Mouse (Mus musculus): Measurements from ENCODE around the gene Fads3. TPM values are rescaled to one million over a fixed set of nuclear protein-coding genes. Genes with fewer than 3 reads are reported as not detected.
A peak's percentile ranks its signal among the peaks of the same experiment; 100 is the strongest.

Fads3 gene
- polyA plus RNA-seq, 1 experiment from 2014 or later: 17.9 TPM

DNA sequence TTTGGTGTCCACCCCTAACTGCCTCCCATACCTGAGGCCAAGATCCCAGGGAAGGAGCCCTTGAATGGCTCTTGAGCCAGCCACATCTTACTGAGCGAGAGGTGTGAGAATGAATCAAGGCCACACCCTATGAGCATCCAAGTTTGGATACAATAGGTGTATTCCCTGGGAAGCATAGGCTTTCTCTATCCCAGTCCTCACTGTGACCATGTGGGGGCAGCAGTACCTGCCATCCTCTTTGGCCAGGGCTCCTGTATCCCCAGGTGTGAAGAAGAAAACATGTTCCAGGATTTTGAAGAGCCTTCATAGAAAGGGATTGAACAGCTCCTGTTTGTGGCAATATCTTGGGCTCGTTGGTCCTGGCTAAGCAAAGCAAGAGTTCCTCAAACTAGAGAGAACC lies 1.8 kb upstream of the Fads3 start:
- Histone ChIP-seq H3K4me1 (ENCODE audit: control insufficient read depth, insufficient read depth, low read length) (peaks cover 35% of the 10 kb centered on the region), H3K9ac (ENCODE audit: low read depth, low read length) (no peak overlapping the region), H3K4me2 (no peak overlapping the region), H3K27ac (ENCODE audit: low read depth, low read length) (peak overlapping the region; percentile 84), H3K36me3 (ENCODE audit: control insufficient read depth, insufficient read depth, low read length) (no peaks in the 10 kb centered on the region), H3K27me3 (ENCODE audit: control insufficient read depth, insufficient read depth, low read length) (no peaks in the 10 kb centered on the region), H3K4me3 (ENCODE audit: low read depth, low read length) (no peak overlapping the region), H3K9me3 (replicated peaks; ENCODE audit: control insufficient read depth, low read length) (no peaks in the 10 kb centered on the region)
- no peak for ATAC-seq (replicated peaks; ENCODE audit: insufficient number of reproducible peaks, low FRiP score, low TSS enrichment)
- WGBS (ENCODE audit: insufficient replicate concordance): 73% methylated on average over 2 of the region's 2 CpGs

DNA sequence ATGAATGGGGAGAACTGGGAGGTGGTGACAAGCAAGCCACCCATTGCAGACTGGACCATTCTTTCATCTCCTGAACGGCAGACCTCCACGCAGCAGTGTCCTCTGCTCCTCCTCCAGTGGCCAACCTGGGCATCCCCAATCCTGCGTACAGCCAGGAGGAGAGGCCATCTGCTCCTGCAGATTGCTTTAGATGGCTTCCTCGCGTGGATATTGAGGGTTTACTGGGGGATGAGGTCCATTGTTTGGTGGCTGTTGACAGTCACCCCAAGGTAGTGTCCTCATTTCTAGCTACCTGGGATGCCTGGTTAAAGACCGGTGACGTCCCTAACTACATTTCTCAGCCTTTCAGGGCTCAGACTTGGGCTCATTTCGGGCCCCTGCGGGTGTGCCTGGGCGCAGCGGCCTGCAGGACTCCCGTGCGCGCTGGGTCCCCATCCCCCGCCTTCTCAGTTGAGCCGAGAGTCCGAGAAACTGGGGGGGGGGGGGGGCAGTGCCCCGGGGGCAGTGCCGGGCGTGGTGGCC lies 442 bp upstream of the Fads3 start:
- Histone ChIP-seq H3K4me1 (ENCODE audit: control insufficient read depth, insufficient read depth, low read length) (peaks cover 36% of the 10 kb centered on the region), H3K27ac (ENCODE audit: low read depth, low read length) (peak overlapping the region; percentile 78; the same call in 1 of the 2 replicates), H3K4me2 (peak overlapping the region; percentile 95), H3K4me3 (ENCODE audit: low read depth, low read length) (peak overlapping the region; percentile 76), H3K9ac (ENCODE audit: low read depth, low read length) (peak overlapping the region; percentile 79; the same call in 1 of the 2 replicates), H3K27me3 (ENCODE audit: control insufficient read depth, insufficient read depth, low read length) (no peaks in the 10 kb centered on the region), H3K9me3 (replicated peaks; ENCODE audit: control insufficient read depth, low read length) (no peaks in the 10 kb centered on the region), H3K36me3 (ENCODE audit: control insufficient read depth, insufficient read depth, low read length) (no peaks in the 10 kb centered on the region)
- 6% methylated on average over 20 of the region's 20 CpGs for WGBS (ENCODE audit: insufficient replicate concordance)
- ATAC-seq (replicated peaks; ENCODE audit: insufficient number of reproducible peaks, low FRiP score, low TSS enrichment): no peak

DNA sequence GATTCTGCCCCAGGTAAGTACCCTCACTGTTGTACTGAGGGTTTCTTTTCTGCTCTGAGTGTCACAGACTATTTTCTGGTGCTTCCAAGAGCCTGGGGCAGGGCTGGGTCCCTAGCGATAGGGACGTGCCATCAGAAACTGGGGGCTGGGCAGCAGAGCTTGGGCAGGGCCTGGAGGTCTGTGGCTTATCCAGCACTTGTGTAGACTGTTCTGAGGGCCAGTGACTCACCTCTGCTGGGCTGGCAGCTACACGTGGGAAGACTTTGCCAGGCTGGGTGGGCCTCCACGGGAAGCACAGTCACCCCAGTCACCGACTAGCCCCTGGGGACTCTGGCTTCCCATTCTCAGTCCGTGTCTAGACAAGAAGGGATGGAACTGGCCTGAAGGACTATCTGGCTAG lies 863 bp downstream of the Fads3 start:
- Histone ChIP-seq H3K4me1 (ENCODE audit: control insufficient read depth, insufficient read depth, low read length) (peaks cover 47% of the 10 kb centered on the region), H3K27ac (ENCODE audit: low read depth, low read length) (peak overlapping the region; percentile 78; the same call in 1 of the 2 replicates), H3K4me2 (peak overlapping the region; percentile 95), H3K9me3 (replicated peaks; ENCODE audit: control insufficient read depth, low read length) (no peaks in the 10 kb centered on the region), H3K27me3 (ENCODE audit: control insufficient read depth, insufficient read depth, low read length) (no peaks in the 10 kb centered on the region), H3K36me3 (ENCODE audit: control insufficient read depth, insufficient read depth, low read length) (no peaks in the 10 kb centered on the region), H3K4me3 (ENCODE audit: low read depth, low read length) (peak overlapping the region; percentile 76), H3K9ac (ENCODE audit: low read depth, low read length) (peak overlapping the region; percentile 79)
- 38% methylated on average over 6 of the region's 6 CpGs for WGBS (ENCODE audit: insufficient replicate concordance)
- ATAC-seq (replicated peaks; ENCODE audit: insufficient number of reproducible peaks, low FRiP score, low TSS enrichment): no peak

DNA sequence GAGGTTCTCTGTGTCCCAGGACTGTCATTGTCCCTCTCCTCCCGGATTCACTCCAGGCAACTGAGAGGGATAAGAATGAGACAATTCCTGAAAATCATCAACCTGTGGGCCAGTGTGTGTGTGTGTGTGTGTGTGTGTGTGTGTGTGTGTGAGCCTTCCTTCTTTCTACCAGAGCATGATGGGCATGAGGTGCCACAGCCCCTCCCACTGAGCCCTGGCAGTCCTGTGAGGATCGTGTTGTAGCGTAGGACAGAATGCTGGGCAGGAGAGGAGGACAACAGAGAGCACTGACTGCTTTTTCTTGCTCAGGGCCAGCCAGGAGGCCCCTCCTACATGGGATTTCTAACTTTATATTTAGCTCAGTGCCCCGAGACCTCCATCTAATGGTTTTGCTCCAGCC lies 1.4 kb downstream of the Fads3 start:
- H3K4me3 ChIP-seq (ENCODE audit: low read depth, low read length): peak overlapping the region; percentile 76
- no peaks in the 10 kb centered on the region for H3K36me3 ChIP-seq (ENCODE audit: control insufficient read depth, insufficient read depth, low read length)
- peak overlapping the region; percentile 95 for H3K4me2 ChIP-seq
- WGBS (ENCODE audit: insufficient replicate concordance): 78% methylated on average over 4 of the region's 4 CpGs
- H3K27ac ChIP-seq (ENCODE audit: low read depth, low read length): peak overlapping the region; percentile 13; the same call in 1 of the 2 replicates
- peaks cover 47% of the 10 kb centered on the region for H3K4me1 ChIP-seq (ENCODE audit: control insufficient read depth, insufficient read depth, low read length)
- ATAC-seq (replicated peaks; ENCODE audit: insufficient number of reproducible peaks, low FRiP score, low TSS enrichment): no peak
- H3K9me3 ChIP-seq (replicated peaks; ENCODE audit: control insufficient read depth, low read length): no peaks in the 10 kb centered on the region
- H3K9ac ChIP-seq (ENCODE audit: low read depth, low read length): peak overlapping the region; percentile 79
- H3K27me3 ChIP-seq (ENCODE audit: control insufficient read depth, insufficient read depth, low read length): no peaks in the 10 kb centered on the region

- Histone ChIP-seq H3K36me3 (ENCODE audit: control insufficient read depth, insufficient read depth, low read length) (no peaks in the 10 kb centered on the region), H3K9me3 (replicated peaks; ENCODE audit: control insufficient read depth, low read length) (no peaks in the 10 kb centered on the region), H3K4me1 (ENCODE audit: control insufficient read depth, insufficient read depth, low read length) (peaks cover 44% of the 10 kb centered on the region), H3K9ac (ENCODE audit: low read depth, low read length) (no peak overlapping the region), H3K4me3 (ENCODE audit: low read depth, low read length) (no peak overlapping the region), H3K4me2 (peak overlapping the region; percentile 95), H3K27ac (ENCODE audit: low read depth, low read length) (peak overlapping the region; percentile 13; the same call in 1 of the 2 replicates), H3K27me3 (ENCODE audit: control insufficient read depth, insufficient read depth, low read length) (no peaks in the 10 kb centered on the region)
- ATAC-seq (replicated peaks; ENCODE audit: insufficient number of reproducible peaks, low FRiP score, low TSS enrichment): no peak
These were observed 2.3 kb downstream of the Fads3 start for GRCm38 (mm10) chr19:10043643-10044042.

DNA sequence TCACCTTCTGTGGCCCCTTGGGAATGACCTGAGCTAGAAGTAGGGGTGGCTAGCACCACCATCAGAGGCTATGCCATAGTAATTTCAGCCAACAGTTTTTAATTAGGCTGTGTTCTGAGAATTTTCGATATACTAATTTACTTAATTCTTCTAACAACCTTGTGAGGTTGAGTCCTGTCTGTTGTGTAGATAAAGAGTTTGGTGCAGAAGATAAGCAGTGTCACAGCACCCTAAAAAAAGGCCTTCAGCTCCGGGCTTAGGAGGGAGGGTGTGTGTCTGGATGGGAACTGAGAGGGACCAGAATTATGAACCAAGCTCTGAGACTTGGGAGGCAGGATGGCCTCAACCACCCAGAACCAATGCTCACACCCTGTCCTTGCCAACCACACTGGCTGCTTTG lies 4.3 kb downstream of the Fads3 start:
- peaks cover 41% of the 10 kb centered on the region for H3K4me1 ChIP-seq (ENCODE audit: control insufficient read depth, insufficient read depth, low read length)
- no peak overlapping the region for H3K9ac ChIP-seq (ENCODE audit: low read depth, low read length)
- H3K36me3 ChIP-seq (ENCODE audit: control insufficient read depth, insufficient read depth, low read length): no peaks in the 10 kb centered on the region
- no peak overlapping the region for H3K27ac ChIP-seq (ENCODE audit: low read depth, low read length)
- no peak for ATAC-seq (replicated peaks; ENCODE audit: insufficient number of reproducible peaks, low FRiP score, low TSS enrichment)
- H3K9me3 ChIP-seq (replicated peaks; ENCODE audit: control insufficient read depth, low read length): no peaks in the 10 kb centered on the region
- H3K27me3 ChIP-seq (ENCODE audit: control insufficient read depth, insufficient read depth, low read length): no peaks in the 10 kb centered on the region
- H3K4me3 ChIP-seq (ENCODE audit: low read depth, low read length): no peak overlapping the region
- H3K4me2 ChIP-seq: no peak overlapping the region
- WGBS (ENCODE audit: insufficient replicate concordance): 56% methylated on average over 2 of the region's 2 CpGs

GRCm38 (mm10) chr19:10046346-10046745 lies 5.0 kb downstream of the Fads3 start:
- WGBS (ENCODE audit: insufficient replicate concordance): 56% methylated on average over 4 of the region's 4 CpGs
- peaks cover 41% of the 10 kb centered on the region for H3K4me1 ChIP-seq (ENCODE audit: control insufficient read depth, insufficient read depth, low read length)
- no peak overlapping the region for H3K4me3 ChIP-seq (ENCODE audit: low read depth, low read length)
- no peak overlapping the region for H3K9ac ChIP-seq (ENCODE audit: low read depth, low read length)
- no peaks in the 10 kb centered on the region for H3K27me3 ChIP-seq (ENCODE audit: control insufficient read depth, insufficient read depth, low read length)
- no peaks in the 10 kb centered on the region for H3K36me3 ChIP-seq (ENCODE audit: control insufficient read depth, insufficient read depth, low read length)
- H3K4me2 ChIP-seq: no peak overlapping the region
- no peak overlapping the region for H3K27ac ChIP-seq (ENCODE audit: low read depth, low read length)
- H3K9me3 ChIP-seq (replicated peaks; ENCODE audit: control insufficient read depth, low read length): no peaks in the 10 kb centered on the region
- ATAC-seq (replicated peaks; ENCODE audit: insufficient number of reproducible peaks, low FRiP score, low TSS enrichment): no peak

GRCm38 (mm10) chr19:10046983-10047382 lies 5.6 kb downstream of the Fads3 start:
- no peaks in the 10 kb centered on the region for H3K36me3 ChIP-seq (ENCODE audit: control insufficient read depth, insufficient read depth, low read length)
- H3K9me3 ChIP-seq (replicated peaks; ENCODE audit: control insufficient read depth, low read length): no peaks in the 10 kb centered on the region
- 0 out of 2 replicates have a peak overlapping the region, but pooled peaks have one; percentile 16 for H3K27ac ChIP-seq (ENCODE audit: low read depth, low read length)
- H3K27me3 ChIP-seq (ENCODE audit: control insufficient read depth, insufficient read depth, low read length): no peaks in the 10 kb centered on the region
- no peak overlapping the region for H3K9ac ChIP-seq (ENCODE audit: low read depth, low read length)
- no peak for ATAC-seq (replicated peaks; ENCODE audit: insufficient number of reproducible peaks, low FRiP score, low TSS enrichment)
- H3K4me2 ChIP-seq: no peak overlapping the region
- H3K4me3 ChIP-seq (ENCODE audit: low read depth, low read length): no peak overlapping the region
- peaks cover 37% of the 10 kb centered on the region for H3K4me1 ChIP-seq (ENCODE audit: control insufficient read depth, insufficient read depth, low read length)
- 47% methylated on average over 3 of the region's 3 CpGs for WGBS (ENCODE audit: insufficient replicate concordance)

DNA sequence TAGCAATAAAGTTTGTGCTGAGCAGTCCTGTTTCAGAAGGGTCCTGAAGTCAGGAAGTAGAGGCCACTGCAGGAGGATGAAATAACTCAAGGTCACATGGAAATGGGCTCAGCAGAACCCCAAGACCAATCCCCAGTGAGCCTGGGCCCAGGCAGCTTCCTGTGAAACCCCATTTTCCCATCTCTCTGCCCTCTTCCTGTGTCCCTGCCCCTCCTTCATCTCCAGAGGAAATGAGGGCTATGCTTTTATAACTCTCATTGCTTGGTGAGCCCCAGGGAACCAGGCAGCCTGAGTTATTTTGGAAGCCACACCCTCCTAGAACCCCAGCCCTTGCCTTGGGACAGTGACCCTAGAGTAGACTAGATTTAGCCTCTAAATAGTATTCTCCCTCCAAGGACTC lies 8.2 kb downstream of the Fads3 start:
- H3K9me3 ChIP-seq (replicated peaks; ENCODE audit: control insufficient read depth, low read length): no peaks in the 10 kb centered on the region
- H3K36me3 ChIP-seq (ENCODE audit: control insufficient read depth, insufficient read depth, low read length): peaks cover 4% of the 10 kb centered on the region; the same call in 1 of the 2 replicates
- H3K4me1 ChIP-seq (ENCODE audit: control insufficient read depth, insufficient read depth, low read length): peaks cover 20% of the 10 kb centered on the region
- no peak overlapping the region for H3K4me2 ChIP-seq
- no peak for ATAC-seq (replicated peaks; ENCODE audit: insufficient number of reproducible peaks, low FRiP score, low TSS enrichment)
- no peak overlapping the region for H3K4me3 ChIP-seq (ENCODE audit: low read depth, low read length)
- no peak overlapping the region for H3K27ac ChIP-seq (ENCODE audit: low read depth, low read length)
- H3K9ac ChIP-seq (ENCODE audit: low read depth, low read length): no peak overlapping the region
- H3K27me3 ChIP-seq (ENCODE audit: control insufficient read depth, insufficient read depth, low read length): no peaks in the 10 kb centered on the region
